Mouse (Mus musculus): Measurements from ENCODE around the gene Tnxb.
A peak's percentile ranks its signal among the peaks of the same experiment; 100 is the strongest.

Tnxb gene

GRCm38 (mm10) chr17:34670235-34670634 lies at the start of gene Tnxb:
Gene Tnxb, plus strand, starts transcription at chr17:34670535.
- no peak for DNase-seq (ENCODE audit: low spot score in 2 of 2)

DNA sequence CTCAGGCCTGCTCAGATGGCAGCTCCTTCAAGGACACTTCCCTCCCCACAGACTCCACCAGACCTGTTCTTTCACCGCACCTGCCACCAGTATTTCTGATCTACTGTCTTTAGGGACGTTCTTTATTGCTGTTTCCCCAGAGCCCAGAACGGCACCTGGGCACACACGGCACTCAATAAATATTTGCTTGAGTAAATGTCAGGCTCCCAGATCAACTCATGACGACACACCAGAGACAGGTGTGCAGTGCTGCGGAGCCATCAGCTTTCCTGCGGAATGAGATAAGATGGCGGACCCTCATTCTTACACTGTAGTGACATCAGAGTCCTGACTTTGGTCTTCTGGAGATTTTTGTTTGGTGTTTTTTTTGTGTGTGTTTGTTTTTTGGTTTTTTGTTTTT lies 49.3 kb upstream of the Tnxb start:
- no peak for DNase-seq (ENCODE audit: low spot score in 2 of 2)

DNA sequence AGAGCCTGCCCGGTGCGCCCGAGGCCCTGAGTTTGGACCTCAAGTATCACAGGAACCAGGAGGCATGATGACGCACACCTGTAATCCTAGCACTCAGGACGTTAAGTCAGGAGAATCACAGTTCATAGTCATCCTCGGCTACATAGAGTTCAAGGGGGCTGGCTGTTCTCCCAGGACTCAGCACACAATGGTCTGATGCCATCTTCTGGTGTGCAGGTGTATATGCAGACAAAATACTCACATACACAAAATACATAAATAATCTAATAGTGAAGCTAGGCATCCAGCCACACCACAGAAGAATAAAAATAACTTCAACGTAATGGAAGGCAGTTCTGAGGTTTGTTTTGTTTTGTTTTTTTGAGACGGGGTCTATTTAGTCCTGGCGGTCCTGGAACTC lies 47.2 kb upstream of the Tnxb start:
- no peak for DNase-seq (ENCODE audit: low spot score in 2 of 2)

GRCm38 (mm10) chr17:34624981-34625380 lies 45.4 kb upstream of the Tnxb start:
- DNase-seq (ENCODE audit: low spot score in 2 of 2), result no peak

DNA sequence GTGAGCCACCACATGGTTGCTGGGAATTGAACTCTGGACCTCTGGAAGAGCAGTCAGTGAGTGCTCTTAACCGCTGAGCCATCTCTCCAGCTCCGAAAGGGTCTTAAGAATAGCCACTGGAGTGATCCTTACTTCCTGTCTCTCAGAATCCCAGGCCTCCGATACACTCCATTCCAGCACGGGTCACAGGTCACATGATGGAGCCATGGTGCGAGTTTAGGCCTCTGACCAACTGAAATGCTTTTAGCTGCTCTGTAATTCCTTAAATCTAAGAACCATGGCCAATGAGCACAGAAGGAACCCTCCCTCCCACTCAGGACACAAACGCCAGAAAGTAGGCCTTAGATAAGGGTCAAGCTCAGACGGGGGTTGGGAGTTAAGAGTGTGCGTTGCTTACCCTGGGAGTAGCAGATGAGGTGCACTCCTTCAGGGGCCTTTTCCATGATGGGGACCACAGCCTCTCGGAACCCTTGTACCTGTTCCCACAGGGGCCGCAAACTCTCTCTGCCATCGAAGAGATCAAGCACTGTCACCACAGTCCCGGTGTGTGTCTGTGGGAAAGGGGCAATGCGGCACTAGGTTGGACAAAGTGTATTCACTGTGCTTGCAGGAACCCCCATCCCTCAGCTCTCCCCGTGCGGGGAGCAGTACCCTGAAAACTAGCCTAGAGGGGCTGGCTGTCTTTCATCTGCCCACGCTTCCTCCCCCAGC lies 44.1 kb upstream of the Tnxb start:
- no peak for DNase-seq (ENCODE audit: low spot score in 2 of 2)

- DNase-seq (ENCODE audit: low spot score in 2 of 2), result peak in 1 of 2 experiments; percentile 65
Measured at GRCm38 (mm10) chr17:34626773-34627092, 43.6 kb upstream of the Tnxb start.

DNA sequence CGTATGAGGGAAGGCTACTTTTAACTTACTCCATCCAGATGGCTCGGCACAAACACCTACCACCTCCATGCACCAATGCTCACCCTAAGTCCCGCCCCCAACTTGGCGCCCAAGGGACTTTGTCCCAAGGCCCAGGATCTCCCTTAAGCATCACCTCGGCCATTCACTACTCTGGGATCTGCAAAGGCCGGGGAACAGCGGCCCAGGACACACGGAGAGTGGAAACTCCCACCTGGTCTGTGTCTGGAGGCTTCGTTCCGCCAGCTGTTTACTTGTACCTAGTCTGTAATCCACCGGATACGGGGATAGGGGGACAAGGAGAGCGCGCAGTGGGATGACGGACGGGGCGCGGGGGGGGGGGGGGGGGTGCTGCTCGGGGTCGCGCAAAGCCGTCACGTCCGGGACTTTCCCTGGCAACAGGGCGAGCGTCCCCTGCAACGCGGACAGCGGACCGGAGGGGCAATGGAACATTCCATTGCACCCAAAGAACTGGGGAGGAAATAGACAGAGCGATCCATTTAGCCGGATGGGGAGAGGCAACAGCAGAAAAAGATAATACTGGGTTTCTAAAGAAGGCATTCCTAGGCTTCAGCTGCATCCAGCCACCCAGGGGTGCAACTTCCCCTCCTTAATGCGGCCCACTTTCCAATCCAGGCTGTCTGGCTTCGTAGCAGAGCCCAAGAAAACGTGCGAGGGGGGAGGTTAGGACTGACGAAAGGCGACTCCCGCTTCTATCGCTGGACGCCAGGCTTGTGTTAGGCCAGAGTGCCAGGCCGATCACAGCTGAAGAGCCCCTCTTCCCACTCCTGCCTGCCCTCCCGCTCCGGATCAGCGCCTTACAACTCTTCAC lies 43.0 kb upstream of the Tnxb start:
- DNase-seq (ENCODE audit: low spot score in 2 of 2), result peak; percentile 84 to 87

DNA sequence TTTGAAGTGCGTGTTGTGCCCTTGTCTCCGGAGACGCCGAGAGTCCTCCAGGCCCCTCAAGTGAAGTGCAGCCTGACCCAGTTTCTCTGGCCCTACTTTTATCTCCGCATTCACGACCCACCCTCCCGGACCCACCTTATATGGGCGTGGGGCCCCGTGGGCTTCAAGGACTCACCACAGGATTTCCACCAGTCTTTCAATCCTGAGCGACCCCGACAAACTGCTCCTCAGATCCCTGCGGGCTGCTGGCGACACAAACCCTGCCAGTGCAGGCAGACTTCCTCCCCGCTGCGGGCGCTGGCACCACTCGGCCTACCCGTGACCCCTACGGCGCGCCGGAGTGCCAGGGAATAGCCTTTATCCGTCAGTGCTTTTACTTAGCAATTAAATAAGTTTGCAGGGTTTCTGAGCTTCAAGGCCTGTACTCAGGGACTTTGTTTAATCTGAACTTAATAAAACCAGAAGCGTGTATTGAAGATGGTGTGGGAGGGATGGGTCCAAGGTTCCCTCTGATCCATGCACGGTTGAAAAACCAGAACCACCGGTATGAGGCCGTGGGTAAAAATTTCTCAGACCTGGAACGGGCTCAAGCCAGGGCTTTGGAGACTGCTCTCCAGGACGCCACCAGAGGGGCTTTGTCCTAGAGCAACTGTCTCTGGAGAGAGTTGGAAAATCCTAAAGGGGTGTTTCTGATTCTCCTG lies 42.2 kb upstream of the Tnxb start, which contains the start of gene Ppt2:
Gene Ppt2 (minus strand): TSS at position 568 of the 701 bp plus-strand sequence.
- no peak for DNase-seq (ENCODE audit: low spot score in 2 of 2)

- DNase-seq (ENCODE audit: low spot score in 2 of 2), result no peak
Measured at GRCm38 (mm10) chr17:34628644-34628967, 41.7 kb upstream of the Tnxb start.

- peak in 1 of 2 experiments; percentile 73 for DNase-seq (ENCODE audit: low spot score in 2 of 2)
Measured at GRCm38 (mm10) chr17:34629221-34629751, 41.0 kb upstream of the Tnxb start, which contains the start of gene Prrt1. Gene Prrt1, plus strand, starts transcription at chr17:34629533.

- no peak for DNase-seq (ENCODE audit: low spot score in 2 of 2)
Measured at GRCm38 (mm10) chr17:34629796-34630603, 40.3 kb upstream of the Tnxb start.

- DNase-seq (ENCODE audit: low spot score in 2 of 2), result no peak
Measured at GRCm38 (mm10) chr17:34630761-34631301, 39.5 kb upstream of the Tnxb start.

DNA sequence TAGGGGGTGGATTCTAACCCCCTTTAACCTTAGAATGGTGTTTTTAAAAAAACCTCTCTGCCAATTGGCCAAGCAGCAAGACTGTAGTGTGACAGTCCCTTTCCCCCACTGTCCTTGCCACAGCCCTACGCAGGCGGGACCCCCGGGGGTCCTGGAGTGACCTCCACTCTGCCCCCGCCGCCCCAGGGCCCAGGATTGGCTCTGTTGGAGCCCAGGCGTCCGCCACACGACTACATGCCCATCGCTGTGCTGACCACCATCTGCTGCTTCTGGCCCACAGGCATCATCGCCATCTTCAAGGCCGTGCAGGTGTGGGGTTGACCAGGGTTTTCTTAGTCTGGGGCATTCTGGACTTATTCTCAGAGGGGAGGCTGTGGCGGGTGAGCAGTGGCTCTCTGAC lies 38.7 kb upstream of the Tnxb start:
- DNase-seq (ENCODE audit: low spot score in 2 of 2), result no peak

DNA sequence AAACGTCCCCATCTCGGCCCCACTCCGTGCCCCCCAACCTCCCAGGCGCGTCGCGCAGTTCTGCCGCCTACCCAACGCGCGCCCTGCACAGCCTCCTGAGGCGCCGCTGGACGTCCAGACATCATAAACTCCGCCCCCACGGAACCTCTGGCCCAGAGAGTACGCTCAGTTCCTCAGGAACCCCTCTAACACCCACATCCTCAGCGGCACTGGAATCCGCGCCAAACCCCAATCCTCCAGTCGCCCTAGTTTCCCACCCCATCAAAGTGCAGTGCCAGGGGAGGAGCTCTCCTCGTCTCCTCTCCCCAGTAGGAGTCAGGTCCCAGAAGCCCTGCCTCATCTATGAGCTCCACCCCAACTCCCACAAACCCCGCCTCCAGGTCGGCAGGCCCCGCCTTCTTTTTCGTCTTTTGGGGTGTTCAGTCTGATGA lies 38.1 kb upstream of the Tnxb start:
- peak; percentile 85 to 87 for DNase-seq (ENCODE audit: low spot score in 2 of 2)

- DNase-seq (ENCODE audit: low spot score in 2 of 2), result no peak
Measured at GRCm38 (mm10) chr17:34635671-34636070, 34.7 kb upstream of the Tnxb start.

DNA sequence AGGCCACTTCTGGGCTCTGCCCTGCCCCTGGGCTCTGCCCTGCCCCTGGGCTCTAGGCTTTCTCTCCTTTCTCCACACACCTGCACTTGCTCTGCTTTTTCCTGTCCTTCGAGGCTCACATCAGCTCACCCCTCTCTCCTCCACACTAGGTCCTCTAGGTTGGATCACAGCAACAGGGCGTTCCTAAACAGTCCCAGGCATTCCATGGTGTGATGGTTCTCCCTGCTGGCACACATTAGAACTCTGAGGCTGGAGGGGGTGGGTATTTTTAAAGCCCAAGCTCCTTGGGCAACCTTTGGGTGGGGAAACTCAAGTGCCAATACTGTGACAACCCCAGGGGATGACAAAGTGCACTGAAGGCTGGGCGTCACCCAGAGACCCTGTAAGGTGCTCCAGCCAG lies 32.9 kb upstream of the Tnxb start:
- DNase-seq (ENCODE audit: low spot score in 2 of 2), result no peak

GRCm38 (mm10) chr17:34639461-34640255 lies 30.7 kb upstream of the Tnxb start:
- DNase-seq (ENCODE audit: low spot score in 2 of 2), result no peak

DNA sequence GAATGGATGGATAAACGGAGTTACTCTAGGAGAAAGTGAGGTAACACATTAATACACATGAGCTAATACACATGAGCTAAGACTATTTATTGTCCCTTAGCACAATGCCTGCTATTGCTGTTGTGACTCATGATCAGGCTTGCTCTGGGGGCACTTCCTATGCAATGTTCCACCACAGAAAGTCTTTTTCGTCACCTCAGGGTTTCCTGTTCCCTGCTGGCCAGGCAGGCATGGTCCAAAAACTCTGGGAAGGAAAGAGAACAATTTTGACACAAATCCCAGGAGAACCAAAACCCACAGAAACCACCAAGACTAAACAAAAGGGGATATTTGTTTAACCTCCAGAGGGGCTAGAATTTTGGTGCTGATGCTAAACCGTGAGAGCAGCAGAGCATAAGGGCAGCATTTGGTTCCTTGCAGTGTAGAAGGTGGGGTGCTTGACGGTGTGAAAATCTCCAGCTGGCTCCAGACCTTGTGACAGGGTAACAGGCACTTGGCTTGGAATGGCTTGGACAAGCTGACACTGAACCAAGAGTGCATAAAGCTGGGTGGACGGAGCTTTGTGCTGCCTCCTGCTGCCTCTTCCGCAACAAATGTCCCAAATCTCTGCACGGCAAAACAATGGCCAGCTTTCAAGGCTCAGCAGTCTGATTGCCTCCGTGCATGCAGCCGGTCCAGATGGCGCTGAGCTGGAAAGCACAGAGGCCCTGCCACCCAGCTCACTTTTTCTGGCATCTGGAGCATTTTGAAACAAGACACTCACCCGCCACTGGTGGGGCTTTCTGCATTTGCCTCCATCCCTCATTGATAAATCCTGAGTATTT lies 29.3 kb upstream of the Tnxb start:
- no peak for DNase-seq (ENCODE audit: low spot score in 2 of 2)

- no peak for DNase-seq (ENCODE audit: low spot score in 2 of 2)
Measured at GRCm38 (mm10) chr17:34641945-34642344, 28.4 kb upstream of the Tnxb start.

Data from right cerebral cortex, adult 2 months (tissue).